Mouse (Mus musculus): Measurements from ENCODE around the gene Mtnr1b. TPM values are rescaled to one million over a fixed set of nuclear protein-coding genes. Genes with fewer than 3 reads are reported as not detected.

Mtnr1b gene
- total RNA-seq, 2 experiments from 2014 or later: not detected

- ATAC-seq (replicated peaks; ENCODE audit: low FRiP score, poor library complexity, severe bottlenecking): no peak
Measured at GRCm38 (mm10) chr9:15813002-15813911, 61.1 kb downstream of the Mtnr1b start.

GRCm38 (mm10) chr9:15804296-15804695 lies 70.1 kb downstream of the Mtnr1b start:
- no peak for ATAC-seq (replicated peaks; ENCODE audit: low FRiP score, poor library complexity, severe bottlenecking)

- ATAC-seq (replicated peaks; ENCODE audit: low FRiP score, poor library complexity, severe bottlenecking): no peak
Measured at GRCm38 (mm10) chr9:15802413-15803027, 71.8 kb downstream of the Mtnr1b start.

GRCm38 (mm10) chr9:15800402-15800801 lies 74.0 kb downstream of the Mtnr1b start:
- no peak for ATAC-seq (replicated peaks; ENCODE audit: low FRiP score, poor library complexity, severe bottlenecking)

- no peak for ATAC-seq (replicated peaks; ENCODE audit: low FRiP score, poor library complexity, severe bottlenecking)
Measured at GRCm38 (mm10) chr9:15794408-15794807, 79.9 kb downstream of the Mtnr1b start.

GRCm38 (mm10) chr9:15792076-15792475 lies 82.3 kb downstream of the Mtnr1b start:
- no peak for ATAC-seq (replicated peaks; ENCODE audit: low FRiP score, poor library complexity, severe bottlenecking)

- ATAC-seq (replicated peaks; ENCODE audit: low FRiP score, poor library complexity, severe bottlenecking): no peak
Measured at GRCm38 (mm10) chr9:15786610-15787009, 87.7 kb downstream of the Mtnr1b start.

GRCm38 (mm10) chr9:15786192-15786591 lies 88.2 kb downstream of the Mtnr1b start:
- ATAC-seq (replicated peaks; ENCODE audit: low FRiP score, poor library complexity, severe bottlenecking): no peak

- no peak for ATAC-seq (replicated peaks; ENCODE audit: low FRiP score, poor library complexity, severe bottlenecking)
Measured at GRCm38 (mm10) chr9:15781936-15782335, 92.4 kb downstream of the Mtnr1b start.

- no peak for ATAC-seq (replicated peaks; ENCODE audit: low FRiP score, poor library complexity, severe bottlenecking)
Measured at GRCm38 (mm10) chr9:15774911-15775310, 99.4 kb downstream of the Mtnr1b start.

Other genes with a start within 250 kb of the Mtnr1b start
- gene Deup1, start 246.6 kb downstream of the Mtnr1b start, total RNA-seq (2015; ENCODE audit: low replicate concordance): not detected in 2 replicates
- gene Deup1, start 246.6 kb downstream of the Mtnr1b start, total RNA-seq (2017; ENCODE audit: low replicate concordance): not detected in 2 replicates
- gene Slc36a4, start 164.8 kb downstream of the Mtnr1b start, total RNA-seq (2015; ENCODE audit: low replicate concordance): 5.4 and 11.5 TPM in 2 replicates
- 0.90 and 1.6 TPM in 2 replicates for gene Slc36a4, start 164.8 kb downstream of the Mtnr1b start, total RNA-seq (2017; ENCODE audit: low replicate concordance)